Mouse (Mus musculus): ENCODE measurements at regions not wholly inside any gene's neighbourhood (a gene's known extent, or its start where the extent isn't known, plus 50 kb on each side); places are given as distances from the start of the nearest gene placed in this dataset.

DNA sequence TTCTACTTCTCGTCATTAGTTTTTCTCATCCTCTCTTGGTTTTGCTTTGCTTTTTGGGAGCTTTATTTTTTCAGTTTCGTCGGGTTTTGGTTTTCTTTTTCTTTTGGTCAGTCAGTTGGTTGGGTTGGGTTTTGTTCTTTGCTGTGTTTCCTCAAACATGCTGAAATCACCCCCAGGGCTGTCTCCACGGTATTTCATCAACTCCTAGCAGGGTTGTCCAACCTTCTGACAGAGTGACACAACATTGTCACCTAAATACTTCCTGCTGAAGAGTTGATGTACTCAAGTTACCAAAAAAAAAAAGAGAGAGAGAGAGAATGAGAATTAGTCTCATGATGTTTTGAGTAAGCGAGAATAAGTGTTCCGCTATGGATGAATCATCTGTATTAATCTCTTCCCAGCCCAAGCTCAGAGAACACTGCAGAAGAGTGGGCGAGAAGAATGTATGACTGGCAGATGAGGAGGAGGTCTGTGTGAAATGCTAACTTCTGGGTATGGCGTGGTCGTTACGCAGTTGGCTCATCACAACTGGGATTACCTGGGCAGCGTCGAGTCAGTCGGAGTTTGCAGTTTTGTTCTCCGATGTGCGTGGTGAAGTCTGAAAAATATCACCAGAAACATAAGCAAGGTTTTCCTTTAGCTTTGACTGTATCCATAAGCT, 130.5 kb upstream of the Pmfbp1 start:
- TF ChIP-seq POLR2A (IDR thresholded peaks at IDR 0.05; ENCODE audit: control insufficient read depth, low read depth, low read length) = no peak
- no peak for TF ChIP-seq CTCF (IDR thresholded peaks at IDR 0.05; ENCODE audit: control insufficient read depth, insufficient read depth, insufficient replicate concordance, low read depth, low read length)
